Mouse (Mus musculus): ENCODE results near the gene Fcho1. TPM values are rescaled to one million over a fixed set of nuclear protein-coding genes. Genes with fewer than 3 reads are reported as not detected.

Gene Fcho1
- polyA plus RNA-seq, 1 experiment: 144 TPM

GRCm38 (mm10) chr8:71670198-71670597, 55.3 kb downstream of the Fcho1 start:
- TF ChIP-seq POLR2A (IDR thresholded peaks at IDR 0.05; ENCODE audit: borderline replicate concordance, control insufficient read depth, low read depth, low read length) (no peak), CTCF (IDR thresholded peaks at IDR 0.05; ENCODE audit: control insufficient read depth, insufficient read depth, low read length) (no peak)
- Histone ChIP-seq H3K4me1 (ENCODE audit: control insufficient read depth, insufficient read depth, low read length) (peaks cover 4% of the 10 kb centered on the region), H3K4me3 (replicated peaks; ENCODE audit: control insufficient read depth, low read depth, low read length) (no peak overlapping the region), H3K27ac (ENCODE audit: control insufficient read depth, insufficient read depth, low read depth, low read length, poor library complexity) (no peak overlapping the region)
- WGBS: 27% methylated on average over 12 of the region's 12 CpGs

- 2% methylated on average over 21 of the region's 21 CpGs for WGBS
- Histone ChIP-seq H3K27ac (ENCODE audit: control insufficient read depth, insufficient read depth, low read depth, low read length, poor library complexity) (no peak overlapping the region), H3K4me3 (replicated peaks; ENCODE audit: control insufficient read depth, low read depth, low read length) (no peak overlapping the region), H3K4me1 (ENCODE audit: control insufficient read depth, insufficient read depth, low read length) (peaks cover 4% of the 10 kb centered on the region)
- TF ChIP-seq POLR2A (IDR thresholded peaks at IDR 0.05; ENCODE audit: borderline replicate concordance, control insufficient read depth, low read depth, low read length) (no peak), CTCF (IDR thresholded peaks at IDR 0.05; ENCODE audit: control insufficient read depth, insufficient read depth, low read length) (no peak)
Measured at GRCm38 (mm10) chr8:71668220-71668975, 57.1 kb downstream of the Fcho1 start.

- TF ChIP-seq CTCF (IDR thresholded peaks at IDR 0.05; ENCODE audit: control insufficient read depth, insufficient read depth, low read length): no peak
- TF ChIP-seq POLR2A (IDR thresholded peaks at IDR 0.05; ENCODE audit: borderline replicate concordance, control insufficient read depth, low read depth, low read length): no peak
- peaks cover 4% of the 10 kb centered on the region for H3K4me1 ChIP-seq (ENCODE audit: control insufficient read depth, insufficient read depth, low read length)
- no peak overlapping the region for H3K4me3 ChIP-seq (replicated peaks; ENCODE audit: control insufficient read depth, low read depth, low read length)
- H3K27ac ChIP-seq (ENCODE audit: control insufficient read depth, insufficient read depth, low read depth, low read length, poor library complexity): no peak overlapping the region
- 82% methylated on average over 5 of the region's 5 CpGs for WGBS
Measured at GRCm38 (mm10) chr8:71667256-71667655, 58.3 kb downstream of the Fcho1 start.

- H3K27ac ChIP-seq (ENCODE audit: control insufficient read depth, insufficient read depth, low read depth, low read length, poor library complexity): no peak overlapping the region
- no peak overlapping the region for H3K4me3 ChIP-seq (replicated peaks; ENCODE audit: control insufficient read depth, low read depth, low read length)
- WGBS: 68% methylated on average over 1 of the region's 1 CpGs
- H3K4me1 ChIP-seq (ENCODE audit: control insufficient read depth, insufficient read depth, low read length): peaks cover 4% of the 10 kb centered on the region
- TF ChIP-seq POLR2A (IDR thresholded peaks at IDR 0.05; ENCODE audit: borderline replicate concordance, control insufficient read depth, low read depth, low read length) (no peak), CTCF (IDR thresholded peaks at IDR 0.05; ENCODE audit: control insufficient read depth, insufficient read depth, low read length) (no peak)
Measured at GRCm38 (mm10) chr8:71666855-71667254, 58.7 kb downstream of the Fcho1 start.

GRCm38 (mm10) chr8:71665331-71666130, 60.0 kb downstream of the Fcho1 start:
- Histone ChIP-seq H3K27ac (ENCODE audit: control insufficient read depth, insufficient read depth, low read depth, low read length, poor library complexity) (no peak overlapping the region), H3K4me3 (replicated peaks; ENCODE audit: control insufficient read depth, low read depth, low read length) (no peak overlapping the region), H3K4me1 (ENCODE audit: control insufficient read depth, insufficient read depth, low read length) (peaks cover 1% of the 10 kb centered on the region; the same call in 1 of the 2 replicates)
- 1% methylated on average over 22 of the region's 22 CpGs for WGBS
- TF ChIP-seq POLR2A (IDR thresholded peaks at IDR 0.05; ENCODE audit: borderline replicate concordance, control insufficient read depth, low read depth, low read length) (no peak), CTCF (IDR thresholded peaks at IDR 0.05; ENCODE audit: control insufficient read depth, insufficient read depth, low read length) (no peak)

GRCm38 (mm10) chr8:71660325-71661120, 65.0 kb downstream of the Fcho1 start:
- H3K27ac ChIP-seq (ENCODE audit: control insufficient read depth, insufficient read depth, low read depth, low read length, poor library complexity): no peak overlapping the region
- TF ChIP-seq POLR2A (IDR thresholded peaks at IDR 0.05; ENCODE audit: borderline replicate concordance, control insufficient read depth, low read depth, low read length) (no peak), CTCF (IDR thresholded peaks at IDR 0.05; ENCODE audit: control insufficient read depth, insufficient read depth, low read length) (peak; percentile 94)
- H3K4me3 ChIP-seq (replicated peaks; ENCODE audit: control insufficient read depth, low read depth, low read length): no peak overlapping the region
- no peaks in the 10 kb centered on the region for H3K4me1 ChIP-seq (ENCODE audit: control insufficient read depth, insufficient read depth, low read length)
- WGBS: 20% methylated on average over 36 of the region's 36 CpGs

DNA sequence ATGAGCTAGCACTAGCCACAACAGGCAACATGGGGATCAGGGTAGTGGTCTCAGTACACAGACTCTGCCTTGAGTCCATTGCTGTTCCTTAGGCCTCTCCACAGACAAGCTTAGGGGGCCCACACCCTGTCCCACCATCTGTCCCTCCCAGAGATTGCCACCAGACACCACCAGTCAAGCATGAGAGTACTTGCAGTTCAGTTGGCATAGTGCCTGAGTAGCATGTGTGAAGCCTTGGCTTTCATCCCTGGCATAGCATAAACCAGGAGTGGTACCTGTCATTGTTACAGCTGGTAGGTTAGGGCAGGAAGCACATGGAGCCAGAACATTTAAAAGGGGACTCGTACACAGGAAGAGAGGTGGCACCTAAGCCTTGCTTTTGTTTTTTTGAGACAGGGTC, 65.8 kb downstream of the Fcho1 start:
- no peak for TF ChIP-seq POLR2A (IDR thresholded peaks at IDR 0.05; ENCODE audit: borderline replicate concordance, control insufficient read depth, low read depth, low read length)
- no peak for TF ChIP-seq CTCF (IDR thresholded peaks at IDR 0.05; ENCODE audit: control insufficient read depth, insufficient read depth, low read length)
- Histone ChIP-seq H3K27ac (ENCODE audit: control insufficient read depth, insufficient read depth, low read depth, low read length, poor library complexity) (no peak overlapping the region), H3K4me1 (ENCODE audit: control insufficient read depth, insufficient read depth, low read length) (no peaks in the 10 kb centered on the region), H3K4me3 (replicated peaks; ENCODE audit: control insufficient read depth, low read depth, low read length) (no peak overlapping the region)
- 38% methylated on average over 1 of the region's 1 CpGs for WGBS
